Mouse (Mus musculus) testis, adult 2 months (tissue): Measurements from ENCODE around the gene Npc1l1.

ENCODE experiments used
- CTCF ChIP-seq: fragments of 200-500 bp; IDR thresholded peaks from 2 replicates; pipeline ENCODE4 v1.5.1; 2012; ENCODE audit warnings: low read depth, mild to moderate bottlenecking, inconsistent platforms, low read length, moderate library complexity; ENCODE audit not compliant: control insufficient read depth, insufficient read depth, insufficient replicate concordance
- POLR2A ChIP-seq: fragments of 200-500 bp; IDR thresholded peaks from 2 replicates; pipeline ENCODE4 v1.6.1; 2012; ENCODE audit warnings: low read depth, mild to moderate bottlenecking, inconsistent platforms, low read length, moderate library complexity; ENCODE audit not compliant: control insufficient read depth

- no peak for TF ChIP-seq CTCF
- TF ChIP-seq POLR2A, result no peak
Observed at GRCm38 (mm10) chr11:6179194-6179593, 50.7 kb downstream of the Npc1l1 start.
